Mouse (Mus musculus) brain, embryonic 18.5 days (tissue): ENCODE measurements around the gene Igfn1.

ENCODE experiments used
- DNase-seq: peaks from one replicate; pipeline ENCODE4 v3.0.0-alpha.2; 2012; ENCODE audit warnings: low read depth, low spot score

Igfn1 gene

GRCm38 (mm10) chr1:135933704-135934293 lies 72.3 kb downstream of the Igfn1 start:
- DNase-seq, result no peak

- DNase-seq, result no peak
These were observed 76.3 kb downstream of the Igfn1 start for GRCm38 (mm10) chr1:135929876-135930275.

- DNase-seq, result no peak
These were observed 80.3 kb downstream of the Igfn1 start for GRCm38 (mm10) chr1:135925848-135926247.

GRCm38 (mm10) chr1:135924377-135924994 lies 81.7 kb downstream of the Igfn1 start:
- DNase-seq, result no peak

- DNase-seq, result no peak
These were observed 82.9 kb downstream of the Igfn1 start for GRCm38 (mm10) chr1:135923229-135923628.

- DNase-seq, result no peak
These were observed 87.3 kb downstream of the Igfn1 start, which contains the start of gene Pkp1 for GRCm38 (mm10) chr1:135918644-135919407. Pkp1 (minus strand) TSS chr1:135919207.

GRCm38 (mm10) chr1:135917206-135917605 lies 88.9 kb downstream of the Igfn1 start:
- no peak for DNase-seq

GRCm38 (mm10) chr1:135916486-135917058 lies 89.6 kb downstream of the Igfn1 start:
- DNase-seq, result no peak

GRCm38 (mm10) chr1:135913657-135914056 lies 92.5 kb downstream of the Igfn1 start:
- DNase-seq, result no peak

- DNase-seq, result no peak
These were observed 96.8 kb downstream of the Igfn1 start for GRCm38 (mm10) chr1:135909381-135909780.

- DNase-seq, result no peak
These were observed 99.4 kb downstream of the Igfn1 start for GRCm38 (mm10) chr1:135906736-135907135.
